Mouse (Mus musculus): ENCODE data around the gene Eif2s2. TPM values are rescaled to one million over a fixed set of nuclear protein-coding genes. Genes with fewer than 3 reads are reported as not detected.
A peak's percentile ranks its signal among the peaks of the same experiment; 100 is the strongest.
"Not testable (repeated sequence)": the region's sequence is repeated elsewhere in the genome, so short reads cannot be mapped to it uniquely, and the experiment has no call there.

Gene Eif2s2
- total RNA-seq (2021): 100 to 1,000 TPM; 133 to 138 TPM
- long read RNA-seq, experiment 1, full-length matches to known transcripts: 273 of 287 reads
- long read RNA-seq, experiment 1, partial matches to known transcripts: 8 of 287 reads
- long read RNA-seq, experiment 1, other reads (novel, unspliced or antisense): 6 of 287 reads
- long read RNA-seq, experiment 2, full-length matches to known transcripts: 281 of 326 reads
- long read RNA-seq, experiment 2, partial matches to known transcripts: 35 of 326 reads
- long read RNA-seq, experiment 2, other reads (novel, unspliced or antisense): 10 of 326 reads

DNA sequence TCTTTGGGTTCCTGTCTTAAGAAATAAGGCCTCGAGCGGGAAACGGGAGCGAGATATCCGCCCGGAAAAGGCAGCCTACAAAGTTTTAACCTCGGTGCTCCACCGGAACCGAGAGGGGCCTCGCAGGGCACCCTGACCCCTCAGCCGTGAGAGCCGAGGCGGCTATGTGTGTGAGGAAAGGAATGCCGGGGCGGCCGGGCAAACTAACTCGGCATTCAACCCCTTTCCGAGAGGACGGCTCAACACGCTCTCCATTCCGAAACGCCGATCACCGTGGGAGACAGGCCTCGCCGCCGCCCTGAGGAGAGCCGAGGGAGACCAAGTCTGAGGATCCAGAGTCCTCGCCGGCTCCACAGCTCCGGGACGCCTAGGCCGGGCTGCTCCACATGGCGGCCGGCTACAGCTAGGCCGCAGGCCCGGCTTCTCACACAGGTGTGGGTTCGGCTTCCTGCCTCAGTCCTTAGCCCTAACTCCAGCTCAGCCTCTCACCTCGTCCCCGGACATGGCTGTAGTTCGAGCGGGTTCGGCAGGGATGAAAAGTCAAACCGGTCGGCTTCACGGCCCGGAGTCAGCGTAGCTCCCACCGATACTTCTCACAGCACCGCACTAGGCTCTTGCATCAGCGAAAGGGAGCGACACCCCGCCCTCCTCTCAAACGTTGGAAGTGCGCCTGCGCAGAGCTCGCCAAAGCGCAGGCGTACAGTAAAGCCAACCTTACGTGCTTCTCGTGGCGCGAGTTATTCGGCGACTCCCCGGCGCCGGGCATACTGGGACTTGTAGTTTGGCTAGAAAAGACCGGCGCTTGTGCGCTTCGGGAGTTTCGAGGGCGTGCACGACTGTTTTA is at the start of gene Eif2s2:
Gene Eif2s2 (minus strand): TSS at position 735 of the 844 bp plus-strand sequence.
- DNase-seq (ENCODE audit: low spot score in 2 of 2): peak; percentile 78 to 92

DNA sequence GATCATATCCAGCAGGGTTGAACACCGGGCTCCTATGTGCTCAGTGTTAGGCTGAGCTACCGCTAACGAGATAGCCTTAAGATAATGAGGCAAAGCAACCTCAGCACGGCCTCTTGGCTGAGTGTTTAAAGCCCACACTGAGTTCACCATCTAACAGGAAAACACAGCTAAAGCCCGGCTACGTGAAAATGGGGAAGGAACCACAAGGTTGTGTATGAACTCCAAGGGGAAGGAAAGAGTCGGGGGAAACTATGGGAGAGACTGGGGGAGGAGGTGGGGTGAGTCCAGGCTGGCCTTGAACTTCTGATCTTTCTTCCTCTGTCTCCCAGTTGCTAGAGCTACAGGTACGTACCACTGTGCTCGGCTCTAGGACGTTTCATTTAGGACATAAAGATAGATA is 49.2 kb upstream of the Eif2s2 start:
- DNase-seq (ENCODE audit: low spot score in 2 of 2): no peak

DNA sequence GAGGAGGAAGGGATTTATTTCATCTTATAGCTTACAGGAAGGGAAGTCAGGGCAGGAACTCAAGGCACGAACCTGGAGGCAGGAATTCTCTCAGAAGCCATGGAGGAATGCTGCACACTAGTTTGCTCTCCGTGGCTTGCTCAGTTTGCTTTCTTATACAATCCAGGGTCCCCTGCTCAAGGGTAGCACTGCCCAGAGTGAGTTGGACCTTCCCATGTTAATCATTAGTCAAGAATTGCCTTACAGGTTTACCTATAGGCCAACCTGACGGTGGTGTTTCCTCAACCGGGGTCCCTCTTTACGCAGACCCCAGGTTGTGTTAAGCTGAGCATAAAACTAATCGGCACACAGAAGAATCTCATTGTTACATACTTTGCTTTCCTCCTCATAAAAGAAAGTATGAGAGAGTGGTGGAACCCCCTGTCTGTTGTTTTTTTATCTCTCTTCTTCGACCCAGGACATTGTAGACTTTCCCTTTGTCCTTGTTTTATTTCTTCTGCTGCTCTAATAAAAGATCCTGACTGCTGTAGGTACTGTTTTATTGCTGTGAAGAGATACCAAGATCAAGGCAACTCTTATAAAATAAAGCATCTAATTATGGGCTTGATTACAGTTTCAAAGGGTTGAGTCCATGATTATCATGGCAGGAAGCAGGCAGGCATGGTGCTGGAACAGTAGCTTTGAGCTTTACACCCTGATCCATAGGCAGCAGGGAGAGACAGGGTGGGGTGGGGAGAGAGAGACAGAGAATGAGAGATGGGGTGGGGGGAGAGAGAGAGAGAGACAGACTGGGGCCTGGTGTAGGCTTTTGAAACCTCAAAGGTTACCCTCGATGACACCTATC is 45.0 kb upstream of the Eif2s2 start:
- DNase-seq (ENCODE audit: low spot score in 2 of 2): no peak

DNA sequence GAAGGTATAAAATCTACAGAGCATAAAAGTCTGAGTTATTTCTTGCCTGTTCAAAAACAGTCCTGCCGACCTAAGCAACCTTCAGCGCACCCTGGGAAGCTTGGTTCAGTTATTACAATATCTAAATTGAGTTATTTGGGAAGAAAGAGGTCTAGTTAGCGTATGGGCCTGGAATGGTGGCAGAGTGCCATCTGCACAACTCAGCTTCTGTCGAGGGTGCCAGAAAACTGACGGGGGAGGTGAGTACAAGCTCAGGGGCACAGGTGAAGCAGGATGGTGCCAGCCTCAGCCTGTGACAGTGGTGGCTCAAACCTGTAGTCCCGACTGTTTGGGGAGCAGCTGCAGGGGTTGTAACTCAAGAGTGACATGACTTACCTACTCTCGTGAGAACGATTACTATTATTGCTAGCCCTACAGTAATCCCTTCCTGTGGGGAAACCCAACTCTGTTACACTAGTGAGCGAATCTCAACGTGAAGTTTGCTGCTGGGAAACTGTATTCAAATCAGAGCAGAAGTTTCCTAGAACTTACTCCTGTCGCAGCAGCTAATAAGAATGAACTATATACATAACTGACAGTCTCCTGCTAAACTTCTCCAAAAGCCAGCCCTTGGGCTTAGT is 43.9 kb upstream of the Eif2s2 start:
- no peak for DNase-seq (ENCODE audit: low spot score in 2 of 2)

DNA sequence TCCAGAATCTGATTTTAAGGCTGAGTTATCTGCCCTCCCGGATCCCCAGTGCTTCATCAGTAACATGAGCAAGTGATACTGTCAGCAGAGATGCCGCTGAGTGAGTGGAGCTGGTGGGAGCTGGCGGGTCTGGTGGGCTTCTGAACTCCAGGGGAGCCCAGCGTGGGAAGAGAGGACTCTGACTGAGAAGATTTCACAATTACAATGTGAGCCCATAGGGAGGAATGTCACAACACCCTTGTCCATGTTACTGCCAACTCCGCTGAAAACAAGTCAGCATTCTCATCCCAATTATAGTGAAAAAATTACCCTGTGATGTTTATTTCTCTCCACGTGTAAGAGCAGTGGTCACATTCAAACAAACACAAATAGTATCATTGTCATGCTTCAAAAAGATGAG is 43.4 kb upstream of the Eif2s2 start:
- DNase-seq (ENCODE audit: low spot score in 2 of 2): no peak

DNA sequence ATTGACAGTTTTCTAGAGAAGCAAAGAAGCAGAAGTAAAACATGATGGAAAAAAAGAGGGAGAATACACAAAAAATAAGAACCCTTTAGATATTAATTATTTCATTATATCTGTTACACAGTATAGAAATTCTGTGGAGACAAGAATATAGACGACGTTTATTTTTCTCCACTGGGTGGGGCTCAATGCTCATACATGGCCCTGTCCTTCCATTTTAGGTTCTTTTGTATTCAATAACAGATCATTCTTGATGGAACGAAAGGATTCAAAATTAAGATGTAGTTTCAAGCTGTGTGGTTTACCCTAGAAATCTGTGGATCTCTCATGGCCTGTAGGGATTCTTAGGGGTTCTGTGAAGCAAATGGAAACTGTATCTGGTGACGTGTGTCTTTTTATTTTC is 41.1 kb upstream of the Eif2s2 start:
- DNase-seq (ENCODE audit: low spot score in 2 of 2): no peak

DNA sequence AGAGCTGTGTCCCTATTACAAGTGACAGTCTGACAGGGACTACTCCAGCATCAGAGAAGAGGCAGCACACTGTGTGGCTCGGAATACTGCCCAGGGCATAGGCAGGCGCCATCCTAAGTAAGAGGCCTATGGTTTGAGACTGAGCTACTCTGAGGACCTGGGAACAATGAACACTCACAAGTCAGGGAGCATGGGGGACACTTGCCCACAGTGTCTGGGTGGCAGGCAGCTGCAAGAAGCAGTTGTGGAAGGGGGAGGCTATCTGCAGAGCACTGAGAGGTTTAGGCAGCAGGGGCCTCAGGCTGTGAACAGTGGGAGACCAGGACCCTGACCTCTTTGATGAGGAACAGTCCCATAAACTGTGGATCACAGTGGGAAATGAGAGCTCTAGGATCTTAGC is 35.6 kb upstream of the Eif2s2 start:
- no peak for DNase-seq (ENCODE audit: low spot score in 2 of 2)

DNA sequence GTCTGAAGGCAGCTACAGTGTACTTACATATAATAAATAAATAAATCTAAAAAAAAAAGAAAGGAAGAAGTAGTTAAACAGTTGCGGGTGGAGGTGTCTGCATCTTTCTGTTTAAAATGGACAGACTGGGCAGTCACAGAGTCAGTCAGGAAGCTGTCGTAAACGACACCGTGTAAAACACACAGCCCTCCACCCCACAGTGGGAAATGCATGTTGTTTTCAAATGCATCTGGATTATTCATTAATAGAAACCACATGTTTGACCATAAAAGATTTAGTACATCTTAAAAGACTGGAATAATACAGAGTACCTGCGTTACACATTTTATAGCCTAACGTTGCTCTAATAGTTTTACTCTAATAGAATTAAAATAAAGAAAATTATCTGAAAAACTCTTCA is 34.1 kb upstream of the Eif2s2 start:
- DNase-seq (ENCODE audit: low spot score in 2 of 2): no peak

DNA sequence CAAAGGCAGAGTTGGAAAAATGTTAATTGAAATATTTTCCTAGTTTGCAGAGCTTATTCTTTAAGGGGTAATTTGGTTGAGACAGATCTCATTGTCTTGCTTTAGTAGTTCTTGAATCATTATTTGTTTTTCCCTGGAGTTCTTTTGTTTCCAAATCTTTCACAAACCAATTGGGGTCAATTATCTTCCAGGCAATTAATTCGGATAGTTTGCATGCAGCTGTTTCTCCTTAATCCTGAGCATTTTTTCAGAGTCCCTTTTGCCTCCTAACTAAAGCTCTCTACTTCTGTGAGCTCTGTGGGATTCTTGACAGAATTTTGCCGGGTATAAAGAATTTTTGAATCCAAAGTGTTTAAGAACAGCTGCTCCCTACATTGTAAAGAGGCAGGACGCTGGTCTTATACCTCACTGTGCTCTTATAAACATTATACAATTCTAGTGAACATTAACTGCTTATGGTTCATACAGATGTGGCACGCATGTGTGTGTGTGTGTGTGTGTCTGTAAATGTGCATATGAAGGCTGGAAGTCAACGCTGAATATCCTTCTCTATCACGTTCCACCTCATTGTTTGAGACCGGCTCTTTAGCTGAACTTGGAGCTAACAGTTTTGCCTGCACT is 32.8 kb upstream of the Eif2s2 start:
- no peak for DNase-seq (ENCODE audit: low spot score in 2 of 2)

- not testable (repeated sequence) for DNase-seq (ENCODE audit: low spot score in 2 of 2)
These were observed 29.4 kb upstream of the Eif2s2 start for GRCm38 (mm10) chr2:154922134-154922533.

DNA sequence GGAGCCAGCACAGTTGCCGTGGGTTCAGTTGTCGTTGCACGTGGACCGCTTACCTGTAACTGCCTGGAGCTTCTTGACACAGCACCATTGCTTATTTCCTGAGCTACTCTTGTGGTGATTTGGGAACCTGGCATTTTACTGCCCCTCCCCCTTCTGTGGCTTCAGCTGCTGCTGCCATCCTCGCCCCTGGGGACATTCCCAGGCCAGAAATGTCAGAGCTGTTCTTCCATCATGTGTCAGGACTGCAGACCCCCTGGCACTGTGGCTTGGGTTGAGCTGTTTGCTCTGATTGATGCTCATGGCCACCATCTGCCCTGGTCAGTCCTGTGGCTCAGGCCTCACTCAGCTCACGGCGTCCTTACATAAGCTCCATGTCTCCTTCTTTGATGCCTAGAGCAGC is 28.2 kb upstream of the Eif2s2 start:
- no peak for DNase-seq (ENCODE audit: low spot score in 2 of 2)

DNA sequence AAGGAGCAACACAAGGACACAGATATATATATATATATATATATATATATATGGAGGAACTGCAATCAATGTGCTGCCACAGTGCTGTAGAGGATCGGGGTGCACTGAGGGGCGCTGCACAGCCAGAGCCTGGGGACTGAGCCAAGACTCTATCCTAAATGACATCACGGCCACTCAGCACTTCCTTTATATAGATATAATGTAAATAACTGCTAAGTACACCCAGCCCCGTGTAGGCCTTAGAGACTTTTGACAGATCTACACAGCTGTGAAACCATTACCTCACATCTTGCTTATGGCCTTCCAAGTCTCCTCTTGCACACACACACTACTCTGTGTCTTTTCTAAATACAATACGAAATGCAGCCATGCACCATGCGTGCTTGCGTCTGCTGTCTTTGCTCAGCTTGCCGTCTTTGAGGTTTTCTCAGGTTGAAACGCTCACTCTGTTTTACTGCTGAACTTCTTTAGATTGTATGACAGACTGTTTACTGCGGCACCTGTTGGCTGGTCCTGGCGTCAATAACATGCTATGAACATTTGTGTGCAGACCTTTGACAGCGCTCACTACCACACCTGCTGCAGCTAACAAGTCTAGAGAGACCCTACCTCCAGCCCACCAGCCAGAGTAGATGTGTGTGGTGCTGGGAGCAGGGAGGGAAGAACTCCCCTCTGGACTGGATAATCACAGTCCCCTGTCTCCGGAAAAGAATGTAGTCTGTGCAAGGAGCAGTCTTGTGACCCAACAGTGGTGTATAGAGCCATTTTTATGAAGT is 25.3 kb upstream of the Eif2s2 start:
- DNase-seq (ENCODE audit: low spot score in 2 of 2): no peak

DNA sequence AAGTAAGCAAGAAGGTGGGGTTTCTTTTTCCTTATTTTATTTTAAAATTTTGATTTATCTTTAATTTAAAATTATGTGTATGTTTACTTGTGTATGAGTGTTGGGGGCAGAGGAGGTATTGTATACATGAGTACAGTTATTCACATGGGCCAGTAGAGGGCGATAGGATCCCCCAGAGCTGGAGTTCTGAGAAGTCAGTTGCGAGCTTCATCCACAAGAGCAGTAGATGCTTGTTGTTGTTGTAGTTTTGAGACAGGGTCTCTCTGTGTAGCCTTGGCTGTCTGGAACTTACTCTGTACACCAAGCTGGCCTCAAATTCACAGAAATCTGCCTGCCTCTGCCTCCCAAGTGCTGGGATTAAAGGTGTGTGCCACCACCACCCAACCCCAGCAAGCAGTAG is 23.8 kb upstream of the Eif2s2 start:
- DNase-seq (ENCODE audit: low spot score in 2 of 2): no peak

DNA sequence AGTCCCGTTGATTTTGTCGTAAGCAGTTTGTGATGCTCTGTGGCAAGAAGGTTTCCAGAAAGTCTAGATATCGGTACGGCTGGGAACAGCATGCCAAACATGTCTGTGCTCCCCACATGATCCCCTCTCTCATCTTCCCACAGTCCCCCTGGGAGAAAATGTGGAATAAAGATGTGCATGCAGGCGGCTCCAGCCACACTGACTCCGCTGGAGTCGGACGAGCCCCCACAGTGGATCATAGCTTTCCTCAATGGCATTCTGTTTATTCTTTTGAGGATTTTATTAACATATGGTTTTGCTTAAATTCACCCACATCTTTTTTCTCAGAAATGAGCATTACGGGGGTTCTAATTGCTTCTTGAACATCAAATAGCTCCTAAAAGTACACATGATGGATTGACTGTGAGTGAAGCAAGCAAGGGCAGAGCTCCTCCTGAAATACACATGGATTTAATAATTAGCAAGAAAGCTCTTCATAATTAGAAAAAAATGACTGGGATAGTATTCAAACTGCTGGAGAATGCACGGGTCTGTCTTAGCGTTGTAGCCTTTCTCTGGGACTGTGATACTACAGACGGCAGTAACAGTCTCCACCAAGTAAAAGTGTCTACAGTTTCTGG is 23.3 kb upstream of the Eif2s2 start:
- DNase-seq (ENCODE audit: low spot score in 2 of 2): no peak

DNA sequence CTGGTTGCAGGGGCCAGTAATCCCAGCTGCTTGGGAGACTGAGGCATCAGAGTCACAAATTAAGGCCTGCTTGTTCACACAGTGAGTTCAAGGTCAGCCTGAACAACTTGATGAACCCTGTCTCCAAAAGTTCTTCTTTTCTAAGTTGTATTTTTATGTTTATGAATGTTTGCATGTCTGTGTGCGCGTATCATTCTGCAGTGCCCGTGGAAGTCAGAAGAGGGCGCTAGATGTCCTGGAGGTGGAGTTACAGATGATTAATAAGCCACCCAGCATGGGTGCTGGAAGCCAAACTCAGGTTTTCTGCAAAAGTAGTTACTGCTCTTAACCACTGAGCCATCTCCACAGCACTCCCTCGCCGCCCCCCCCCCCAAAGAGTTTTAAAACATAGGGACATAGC is 17.1 kb upstream of the Eif2s2 start:
- no peak for DNase-seq (ENCODE audit: low spot score in 2 of 2)

DNA sequence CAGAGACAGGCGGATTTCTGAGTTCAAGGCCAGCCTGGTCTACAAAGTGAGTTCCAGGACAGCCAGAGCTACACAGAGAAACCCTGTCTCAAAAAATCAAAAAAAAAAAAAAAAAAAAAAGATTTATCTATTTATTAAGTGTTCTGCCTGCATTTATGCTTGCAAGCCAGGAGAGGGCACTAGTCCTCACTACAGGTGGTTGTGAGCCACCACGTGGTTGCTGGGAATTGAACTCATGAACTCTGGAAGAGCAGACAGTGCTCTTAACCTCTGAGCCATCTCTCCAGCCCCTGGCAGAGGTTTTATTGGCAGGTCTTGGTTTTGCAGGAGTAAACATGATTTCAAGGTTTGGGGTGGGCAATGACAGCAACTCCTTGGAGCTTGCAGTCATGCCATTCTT is 15.5 kb upstream of the Eif2s2 start:
- DNase-seq (ENCODE audit: low spot score in 2 of 2): not testable (repeated sequence)

- no peak for DNase-seq (ENCODE audit: low spot score in 2 of 2)
These were observed 13.1 kb upstream of the Eif2s2 start for GRCm38 (mm10) chr2:154905796-154906195.

- no peak for DNase-seq (ENCODE audit: low spot score in 2 of 2)
These were observed 9.4 kb upstream of the Eif2s2 start for GRCm38 (mm10) chr2:154902111-154902510.

DNA sequence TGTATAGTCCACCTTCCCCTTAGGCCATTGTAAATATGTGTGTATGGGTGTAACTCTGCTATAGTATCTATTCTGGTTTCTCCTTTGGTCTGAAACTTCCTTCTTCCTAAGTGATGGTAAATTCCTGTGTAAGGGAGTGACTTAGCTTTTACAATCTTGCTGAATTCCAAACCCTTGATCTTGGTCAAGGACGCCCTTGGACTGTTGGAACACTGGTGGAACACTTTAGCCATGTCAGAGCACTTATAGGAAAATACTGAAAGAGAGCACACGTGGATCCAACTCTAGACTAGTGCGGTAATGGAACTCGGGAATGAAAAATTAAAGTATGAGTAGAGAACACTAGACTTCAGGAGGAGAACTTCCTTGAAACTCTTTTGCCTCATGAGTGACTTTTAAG is 6.7 kb upstream of the Eif2s2 start:
- not testable (repeated sequence) for DNase-seq (ENCODE audit: low spot score in 2 of 2)

DNA sequence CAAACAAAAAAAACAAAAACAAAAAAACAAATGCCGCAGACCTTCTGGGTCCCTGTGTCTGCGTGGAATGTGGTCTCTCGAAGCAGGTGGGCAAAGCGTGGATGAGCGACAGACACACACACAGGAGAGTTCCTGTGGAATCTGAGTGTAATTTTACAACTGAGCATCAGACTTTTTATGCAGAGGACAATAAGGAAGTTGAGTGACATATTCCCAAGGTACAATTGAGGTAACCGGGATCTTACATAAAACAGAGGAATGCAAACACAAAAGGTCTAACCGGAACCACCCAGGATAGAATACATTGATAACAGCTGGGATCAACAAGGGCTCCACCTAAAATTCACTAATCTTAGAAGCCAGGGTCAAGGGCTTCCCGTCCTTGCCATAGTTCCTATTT is 6.3 kb upstream of the Eif2s2 start:
- DNase-seq (ENCODE audit: low spot score in 2 of 2): not testable (repeated sequence)
